Mouse (Mus musculus): Measurements from ENCODE around the gene Tspear.
"Not testable (repeated sequence)": the region's sequence is repeated elsewhere in the genome, so short reads cannot be mapped to it uniquely, and the experiment has no call there.

The Tspear gene

DNA sequence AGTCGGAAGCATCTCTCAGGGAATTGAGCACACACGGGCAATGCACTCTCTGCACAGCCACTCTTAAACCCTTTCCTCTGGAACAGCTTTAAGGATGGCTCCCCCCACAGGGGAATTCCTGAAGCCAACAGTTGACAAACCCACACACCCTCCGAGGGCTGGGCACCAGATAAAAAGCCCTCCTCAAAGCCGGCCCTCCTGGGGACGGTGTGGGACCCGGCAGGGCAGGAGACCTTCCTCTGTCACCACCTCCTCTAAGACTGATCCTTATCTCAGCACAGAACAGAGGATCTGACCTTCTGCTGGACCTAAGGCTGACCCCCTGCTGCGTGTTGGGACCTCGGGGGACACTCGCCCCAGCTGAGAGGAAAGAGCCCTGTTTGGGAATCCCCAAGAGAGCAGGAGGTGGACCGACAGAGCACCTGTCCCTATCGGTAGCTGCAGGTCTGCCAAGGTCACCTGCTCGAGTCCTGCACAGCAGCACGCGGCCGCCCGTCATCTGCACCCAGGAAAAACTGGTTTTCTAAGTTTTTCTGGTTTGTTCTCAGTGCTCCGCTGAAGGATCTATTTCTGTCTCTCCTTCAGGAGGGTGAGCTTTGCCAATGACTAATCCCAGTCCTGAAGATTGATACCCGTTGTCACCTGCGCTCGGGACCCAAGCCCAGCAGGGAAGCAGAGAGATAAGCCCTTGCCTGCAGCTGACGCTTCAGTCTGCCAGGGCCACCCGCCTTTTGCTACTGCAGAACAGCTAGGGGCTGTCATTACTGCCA, at the start of gene Tspear:
Gene Tspear (plus strand): TSS at position 675 of the 770 bp plus-strand sequence.
- no peak for DNase-seq (ENCODE audit: low read depth, low spot score)

DNA sequence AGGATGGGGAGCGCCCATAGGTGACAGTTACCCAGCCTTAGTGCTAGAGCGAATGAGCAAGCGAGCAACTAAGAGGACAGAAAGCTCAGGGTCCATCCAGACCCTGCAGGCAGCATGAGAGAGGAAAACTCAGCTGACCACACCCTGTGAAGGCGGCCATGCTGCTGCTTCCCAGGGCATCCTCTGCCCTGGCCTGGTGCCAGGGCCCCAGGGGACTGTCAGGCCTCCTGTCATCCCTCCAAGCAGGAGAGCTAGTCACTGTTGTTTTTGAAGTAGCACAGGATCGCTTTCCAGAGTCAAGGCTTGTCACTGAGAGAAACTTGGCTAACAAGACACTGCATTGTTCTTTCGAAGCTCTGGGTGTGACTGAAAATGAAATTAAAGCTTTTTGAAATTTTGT, 47.4 kb upstream of the Tspear start:
- DNase-seq (ENCODE audit: low read depth, low spot score), result no peak

DNA sequence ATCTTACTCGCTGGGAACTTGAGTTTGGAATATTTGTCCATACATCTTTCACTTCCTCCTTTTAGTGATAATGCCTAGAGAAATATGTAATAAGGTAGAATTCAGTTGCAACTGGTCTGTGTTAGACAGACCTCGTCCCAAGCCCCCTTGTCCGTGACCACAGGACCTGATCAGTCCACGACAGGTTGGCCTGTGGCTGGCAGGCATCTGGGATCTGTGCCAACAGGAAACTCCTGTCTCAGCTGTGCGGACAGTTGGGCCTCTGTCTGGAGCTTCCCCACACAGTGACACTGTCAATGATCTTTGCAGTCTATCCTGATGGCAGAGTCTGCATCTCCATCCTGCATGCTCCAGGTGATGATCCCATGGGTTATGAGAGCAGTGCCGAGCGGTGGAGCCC, 43.2 kb upstream of the Tspear start:
- DNase-seq (ENCODE audit: low read depth, low spot score), result no peak

DNA sequence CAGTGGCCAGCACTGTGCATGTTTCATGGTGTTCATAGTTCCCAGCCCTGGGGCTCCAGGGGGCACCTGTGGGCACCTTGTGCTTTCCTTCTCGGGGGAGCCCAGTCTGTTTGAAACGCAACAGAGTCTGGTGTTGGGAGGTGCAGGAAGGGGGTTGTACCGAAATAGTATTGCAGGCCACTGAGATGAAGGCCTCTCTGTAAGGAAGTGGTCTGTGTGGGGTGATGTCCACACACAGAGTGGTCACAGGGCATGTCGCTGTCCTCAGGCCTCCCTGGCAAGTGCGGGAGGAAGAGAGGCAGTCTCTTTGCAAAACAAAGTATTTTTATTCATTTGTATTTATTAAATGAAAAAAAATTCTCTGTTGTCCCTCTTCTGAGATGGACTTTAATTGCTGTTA, 40.8 kb upstream of the Tspear start:
- DNase-seq (ENCODE audit: low read depth, low spot score), result no peak

DNA sequence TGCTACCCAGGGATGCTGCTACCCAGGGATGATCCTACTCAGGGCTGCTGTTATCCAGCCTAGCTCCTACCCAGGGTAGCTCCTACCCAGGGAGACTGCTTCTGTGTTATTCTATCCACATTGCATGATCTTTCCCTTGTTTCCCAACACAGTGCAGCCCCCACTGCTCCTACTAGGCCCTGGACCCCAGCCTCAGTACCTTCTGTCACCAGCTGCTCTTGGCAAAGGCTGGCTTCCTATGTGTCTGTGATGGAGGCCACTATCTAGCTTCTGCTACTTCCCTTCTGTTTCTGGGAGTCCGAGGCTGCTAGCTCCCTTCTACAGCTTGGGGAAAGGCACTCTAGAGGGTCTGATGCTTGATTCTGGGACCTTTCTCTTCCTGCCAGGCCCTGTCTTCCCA, 38.9 kb upstream of the Tspear start:
- no peak for DNase-seq (ENCODE audit: low read depth, low spot score)

DNA sequence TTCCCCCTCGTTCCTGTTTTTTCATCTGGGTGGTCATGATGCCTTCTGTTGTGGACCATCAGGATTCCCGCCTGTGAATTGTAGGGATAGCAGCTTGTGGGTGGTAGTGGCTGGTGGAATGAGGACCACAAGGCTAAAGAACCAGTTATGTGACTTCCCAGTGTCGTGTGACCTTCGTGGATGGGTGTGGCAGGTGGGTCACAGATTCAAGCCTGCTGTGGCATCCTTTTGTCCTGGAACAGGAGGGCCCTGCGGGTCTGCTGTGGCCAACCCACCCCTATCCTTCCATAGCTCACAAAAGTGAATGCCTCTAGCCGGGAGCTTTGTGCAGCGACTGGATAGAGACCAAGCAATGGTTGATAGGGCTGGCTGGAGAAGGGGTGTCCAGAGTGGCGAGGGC, 38.5 kb upstream of the Tspear start:
- no peak for DNase-seq (ENCODE audit: low read depth, low spot score)

DNA sequence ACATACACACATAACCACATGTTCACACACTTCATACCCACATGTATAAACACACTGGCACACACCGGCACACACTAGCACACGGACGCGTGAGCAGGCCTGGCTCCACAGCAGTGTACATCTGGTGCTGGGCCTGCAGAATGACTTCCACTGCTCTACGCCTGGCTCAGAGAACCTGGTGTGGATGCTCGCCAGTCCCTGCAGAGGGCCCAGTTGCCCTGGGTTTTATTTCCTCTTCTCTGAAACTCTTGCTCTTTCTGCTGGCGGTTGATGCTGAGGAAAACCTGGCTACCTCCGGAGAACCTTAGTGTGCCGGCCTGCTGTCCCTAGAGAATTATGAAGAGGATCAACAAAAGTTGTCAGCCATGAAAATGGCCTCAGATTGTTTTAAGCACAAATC, 34.3 kb upstream of the Tspear start:
- no peak for DNase-seq (ENCODE audit: low read depth, low spot score)

DNA sequence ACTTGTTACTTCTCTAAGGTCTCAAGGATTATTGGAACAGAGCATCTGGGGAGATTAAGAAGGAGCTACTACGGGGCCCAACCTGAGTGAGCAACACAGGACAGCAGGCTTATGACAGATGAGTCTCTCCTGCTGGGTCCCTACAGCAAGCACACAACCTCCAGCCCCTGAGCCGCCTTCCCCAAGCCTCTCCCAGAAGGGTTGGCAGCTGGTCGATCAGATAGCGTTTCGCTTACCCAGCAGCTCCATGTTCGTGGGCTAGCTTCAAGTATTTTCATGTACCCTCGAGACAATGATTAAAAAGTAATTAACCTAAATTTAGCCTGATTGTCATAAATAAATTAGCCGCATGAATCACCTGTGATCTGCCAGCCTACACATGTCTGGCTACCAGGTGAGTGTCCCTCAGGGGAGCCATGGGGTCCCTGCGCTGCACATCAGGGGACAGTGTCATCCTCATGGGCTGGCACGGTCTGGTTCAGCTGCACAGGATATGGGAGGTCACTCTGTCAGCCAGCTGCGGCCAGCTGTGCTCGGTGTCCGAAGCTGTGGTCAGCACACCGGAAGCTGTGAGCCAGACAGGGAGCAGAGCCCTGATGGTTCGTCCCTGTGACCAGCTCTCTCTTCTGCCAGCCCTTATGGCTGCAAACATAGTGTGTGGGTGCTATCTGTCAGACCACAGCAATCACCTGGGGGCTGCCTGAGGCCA, 27.9 kb upstream of the Tspear start:
- DNase-seq (ENCODE audit: low read depth, low spot score), result no peak

DNA sequence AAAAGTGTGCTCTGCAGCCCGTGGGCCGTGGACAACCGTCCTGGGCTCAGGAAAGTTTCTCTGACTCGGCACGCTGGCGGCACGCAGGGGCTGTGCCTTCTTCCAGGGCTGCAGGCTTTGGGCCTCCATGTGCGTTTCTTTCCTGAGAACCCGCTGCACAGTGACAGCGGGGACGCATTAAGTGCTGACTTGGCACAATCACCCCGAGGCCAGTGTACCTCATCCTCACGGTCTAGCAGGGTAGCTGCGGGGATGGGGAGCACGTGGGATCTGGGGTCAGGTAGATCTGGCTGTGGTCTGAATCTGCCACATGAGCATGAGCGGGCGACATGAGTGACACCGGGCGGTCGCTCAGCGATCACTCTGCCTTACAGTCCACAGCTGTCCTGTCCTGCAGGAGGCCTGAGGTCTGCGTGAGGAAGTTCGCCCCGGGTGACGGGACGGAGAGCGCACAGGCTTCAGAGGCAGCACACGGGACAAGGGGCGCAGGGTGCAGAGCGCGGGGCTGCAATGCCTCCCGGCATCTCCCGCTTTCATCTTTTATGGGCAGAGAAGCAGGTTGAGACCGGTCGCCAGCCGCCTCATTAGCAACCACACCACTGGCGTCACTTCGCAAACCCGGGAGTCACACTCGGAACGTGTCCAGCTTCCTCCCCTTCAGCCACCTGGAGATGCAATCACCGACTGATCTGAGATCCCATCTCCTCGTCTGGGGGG, 22.3 kb upstream of the Tspear start:
- no peak for DNase-seq (ENCODE audit: low read depth, low spot score)

DNA sequence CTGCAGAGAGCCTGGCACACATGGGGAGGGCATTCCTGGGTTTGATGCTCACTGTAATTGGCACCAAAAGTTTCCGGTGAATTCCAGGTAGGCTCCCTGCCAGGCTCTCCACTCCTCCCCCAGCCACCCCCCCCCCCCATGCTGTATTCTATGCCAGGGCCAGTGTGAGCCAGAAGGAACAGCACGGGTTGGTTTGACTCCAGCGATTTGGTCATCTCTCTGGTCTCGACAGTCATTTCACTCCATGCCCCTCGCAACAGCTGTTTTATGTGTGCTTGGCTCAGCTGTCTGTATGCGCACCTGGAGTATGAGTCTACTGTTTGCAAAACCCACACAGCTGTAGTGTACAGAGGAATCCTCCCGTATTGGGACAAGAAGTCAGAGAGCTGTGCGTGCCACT, 20.0 kb upstream of the Tspear start:
- no peak for DNase-seq (ENCODE audit: low read depth, low spot score)

DNA sequence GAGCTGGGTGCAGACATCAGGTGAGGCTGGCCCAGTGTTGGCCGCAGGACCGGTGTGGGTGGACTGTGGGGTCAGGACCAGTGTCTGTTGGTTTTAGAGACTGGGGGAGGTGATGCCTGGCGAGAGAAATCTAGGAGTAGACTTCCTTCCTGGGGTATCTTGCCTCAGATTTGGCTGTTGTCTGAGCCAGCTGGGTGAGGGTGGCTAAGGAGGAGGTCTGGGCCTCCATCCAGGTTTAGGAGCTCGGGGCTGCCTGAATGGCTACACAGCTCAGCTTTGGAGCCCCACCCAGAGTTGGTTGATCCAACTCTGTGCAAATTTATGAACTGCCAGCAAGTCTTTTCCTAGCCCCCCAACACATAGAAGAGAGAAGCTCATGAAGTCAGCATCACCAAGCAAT, 19.0 kb upstream of the Tspear start:
- DNase-seq (ENCODE audit: low read depth, low spot score), result no peak

DNA sequence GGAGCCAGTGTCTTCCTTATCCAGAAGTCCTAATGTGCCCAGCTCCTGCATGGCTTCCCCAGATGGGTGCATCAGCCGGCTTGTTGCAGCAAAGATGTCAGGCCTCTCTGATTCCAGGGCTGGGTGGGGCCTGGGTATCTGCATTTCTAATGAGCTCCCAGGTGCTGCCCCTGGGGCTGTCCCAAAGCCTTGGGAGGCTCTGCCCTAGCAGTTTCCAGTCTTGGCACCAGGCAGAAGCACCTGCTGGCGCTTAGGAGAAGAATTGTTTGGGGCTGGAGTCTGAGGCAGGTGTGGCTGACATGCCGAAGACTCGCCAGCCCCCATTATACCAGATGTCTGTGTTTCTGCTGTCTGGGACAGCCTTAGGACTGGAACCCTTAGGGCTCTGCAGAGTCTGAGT, 15.7 kb upstream of the Tspear start:
- no peak for DNase-seq (ENCODE audit: low read depth, low spot score)

DNA sequence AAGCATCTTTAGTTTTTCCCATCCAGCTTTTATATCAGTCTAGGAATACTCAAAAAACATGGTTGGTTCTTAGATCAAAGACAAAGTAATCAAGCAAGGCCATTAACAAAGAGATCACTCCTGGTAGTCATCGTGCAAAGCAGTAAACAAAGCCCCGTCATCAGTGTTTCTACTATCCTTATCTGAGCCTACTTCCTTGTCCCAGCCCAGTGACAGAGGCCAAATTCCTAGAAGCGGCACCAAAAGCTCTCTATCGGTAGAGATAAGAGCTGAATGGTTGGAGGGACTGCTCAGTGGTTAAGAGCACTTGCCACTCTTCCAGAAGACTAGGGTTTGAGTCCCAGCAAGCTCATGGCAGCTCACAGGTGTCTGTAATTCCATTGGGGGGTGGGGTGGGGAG, 14.8 kb upstream of the Tspear start:
- DNase-seq (ENCODE audit: low read depth, low spot score), result no peak

DNA sequence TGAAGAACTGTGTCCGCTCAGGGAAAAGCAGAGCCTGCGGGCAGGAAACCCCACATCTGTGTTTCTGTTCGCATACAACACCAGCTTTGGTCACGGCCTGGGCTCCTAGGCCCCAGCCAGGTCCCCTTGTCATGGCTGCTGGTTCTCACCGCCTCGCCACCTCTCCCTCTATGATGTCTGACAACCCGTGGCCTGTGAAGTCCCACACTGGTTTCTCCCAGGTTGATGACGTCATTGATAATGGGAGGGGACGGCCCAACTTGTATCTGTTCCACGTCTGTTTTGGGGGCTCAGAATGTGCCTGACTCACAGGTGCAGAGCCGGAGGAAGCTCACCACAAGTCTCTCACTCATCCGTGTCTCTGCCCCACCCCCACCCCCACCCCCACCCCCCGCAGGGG, 12.6 kb upstream of the Tspear start:
- DNase-seq (ENCODE audit: low read depth, low spot score), result no peak

DNA sequence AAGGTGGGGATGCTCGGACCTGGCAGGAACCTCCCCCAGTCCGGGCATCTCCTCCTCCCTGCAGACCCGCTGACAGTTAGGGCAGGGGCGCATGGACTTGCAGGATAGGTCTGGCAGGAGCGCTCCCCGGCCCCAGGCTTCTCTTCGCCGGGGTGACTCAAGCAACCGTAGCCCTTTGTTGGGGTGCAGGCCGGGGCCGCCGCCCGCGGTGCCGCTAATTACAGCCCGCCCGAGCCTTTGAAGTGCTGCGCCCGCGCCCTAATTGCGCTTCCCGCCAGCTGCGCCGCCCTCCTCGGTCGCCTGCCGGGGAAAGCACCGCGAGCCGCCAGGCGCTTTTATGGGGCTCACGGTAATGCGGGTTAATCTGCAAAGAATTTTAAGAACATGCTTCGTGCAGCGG, 8.8 kb upstream of the Tspear start:
- no peak for DNase-seq (ENCODE audit: low read depth, low spot score)

DNA sequence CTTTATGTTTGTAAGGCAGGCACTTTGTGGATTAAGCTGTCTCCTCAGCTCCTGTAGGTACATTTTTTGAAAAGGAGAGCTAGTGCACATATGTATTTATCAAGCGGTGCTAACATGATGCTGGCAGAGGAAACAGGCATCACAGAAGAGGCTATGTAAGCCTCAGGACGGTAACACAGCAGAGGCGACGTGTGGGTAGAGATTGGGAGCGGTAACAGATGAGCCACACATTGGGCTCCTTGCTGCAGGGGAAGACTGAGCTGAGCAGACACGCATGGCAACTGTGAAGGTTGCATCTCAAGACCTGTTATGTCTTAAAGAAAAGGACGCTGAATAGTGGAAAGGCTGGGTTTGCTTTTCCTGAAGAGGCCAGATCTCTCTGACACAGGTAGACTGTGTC, 3.4 kb upstream of the Tspear start:
- no peak for DNase-seq (ENCODE audit: low read depth, low spot score)

DNA sequence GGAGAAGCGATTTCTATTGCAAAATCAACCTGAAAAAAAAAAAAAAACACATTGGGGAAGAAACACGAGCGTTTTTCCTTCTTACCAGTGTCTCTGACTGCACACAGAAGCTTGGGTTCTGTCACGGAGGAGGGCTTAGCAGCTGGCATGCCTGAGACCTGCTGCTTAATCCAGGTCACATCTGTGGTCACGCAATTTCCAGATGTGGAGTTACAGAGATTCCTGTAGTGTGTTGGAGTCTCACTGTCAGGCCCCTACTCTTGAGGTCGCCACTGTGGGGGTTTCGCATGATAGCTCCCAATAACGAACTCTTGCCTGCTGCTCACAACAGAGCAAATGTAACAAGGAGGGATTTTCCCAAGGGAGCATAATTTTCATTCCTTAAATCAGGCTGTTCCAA, 2.2 kb upstream of the Tspear start:
- no peak for DNase-seq (ENCODE audit: low read depth, low spot score)

DNA sequence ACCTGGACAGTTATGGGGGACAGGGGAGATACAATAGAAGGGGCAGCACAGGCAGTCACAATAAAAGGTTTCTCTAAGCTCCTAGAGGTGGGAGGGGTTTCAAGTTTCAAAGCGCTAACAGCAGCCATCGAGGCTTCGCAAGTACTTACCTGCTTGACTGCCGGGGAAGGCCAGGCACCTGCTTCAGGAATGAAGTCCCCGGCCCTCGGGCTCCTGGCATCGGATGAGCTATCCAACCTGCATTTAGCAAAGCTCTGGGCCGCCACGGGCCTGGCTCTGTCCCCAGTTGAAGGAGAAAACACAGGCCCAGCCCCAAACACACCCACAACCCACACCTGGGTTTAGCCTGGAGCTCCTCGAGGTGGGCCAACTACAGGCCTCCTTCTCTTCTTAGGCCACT, 652 bp downstream of the Tspear start:
- no peak for DNase-seq (ENCODE audit: low read depth, low spot score)

DNA sequence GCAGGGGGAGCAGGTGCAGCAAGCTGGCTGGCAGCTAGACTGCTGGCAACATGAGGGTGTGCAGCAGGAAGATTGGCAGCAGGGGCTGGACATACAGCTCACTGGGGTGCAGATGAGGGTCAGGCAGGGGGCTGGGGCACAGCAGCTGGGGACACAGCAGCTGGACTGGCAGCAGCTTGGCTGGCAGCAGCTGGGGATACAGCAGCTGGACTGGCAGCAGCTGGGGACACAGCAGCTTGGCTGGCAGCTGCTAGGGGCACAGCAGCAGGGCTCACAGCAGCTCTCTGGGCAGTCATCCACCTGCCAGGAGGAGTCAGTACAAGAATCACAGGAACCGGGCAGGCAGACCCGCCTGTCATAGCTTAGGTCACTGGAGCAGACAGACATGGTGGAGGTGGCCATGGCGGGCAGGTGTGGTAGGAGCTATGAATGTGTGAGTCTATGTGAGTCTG, 4.0 kb downstream of the Tspear start, which contains the start of gene Gm19402:
Gene Gm19402 (minus strand): TSS at position 402 of the 452 bp plus-strand sequence.
- DNase-seq (ENCODE audit: low read depth, low spot score), result not testable (repeated sequence)

DNA sequence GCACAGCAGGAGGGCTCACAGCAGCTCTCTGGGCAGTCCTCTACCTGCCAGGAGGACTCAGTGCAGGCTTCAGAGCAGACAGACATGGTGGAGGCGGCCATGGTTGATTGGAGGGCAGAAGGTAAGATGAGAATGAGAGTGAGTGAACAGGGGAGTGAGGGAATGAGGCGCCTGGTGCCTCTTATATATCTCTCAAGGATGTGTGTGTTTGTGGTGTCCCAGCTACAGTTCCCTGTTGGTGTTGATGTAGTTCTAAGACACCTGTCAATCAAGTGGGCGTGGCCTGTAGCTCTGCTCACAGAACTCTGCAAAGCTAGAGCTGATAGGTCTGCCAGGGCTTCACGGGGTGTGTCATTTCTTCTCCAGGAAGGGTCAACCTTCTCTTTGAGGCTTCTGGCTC, 10.8 kb downstream of the Tspear start, which contains the start of gene Gm9508:
Gene Gm9508 (minus strand): TSS at position 101 of the 400 bp plus-strand sequence.
- DNase-seq (ENCODE audit: low read depth, low spot score), result no peak

DNA sequence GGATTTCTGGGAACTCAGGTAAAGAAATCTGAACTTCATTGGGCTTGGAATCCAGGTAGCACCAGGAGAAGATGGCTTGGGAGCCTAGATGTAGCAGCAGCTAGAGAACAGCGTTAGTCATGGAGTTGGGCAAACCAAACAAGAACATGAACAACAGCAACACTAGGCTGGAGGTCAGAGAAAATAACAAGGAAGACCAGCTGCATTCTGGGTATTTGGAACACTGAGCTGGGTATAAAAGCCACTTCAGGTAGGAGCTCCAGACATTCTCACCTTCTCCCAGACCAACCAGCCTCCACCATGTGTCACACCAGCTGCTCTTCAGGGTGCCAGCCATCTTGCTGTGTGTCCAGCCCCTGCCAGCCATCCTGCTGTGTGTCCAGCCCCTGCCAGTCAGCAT, 20.0 kb downstream of the Tspear start, which contains the start of gene Gm10272:
Gene Gm10272 (plus strand): TSS at position 301 of the 400 bp plus-strand sequence.
- DNase-seq (ENCODE audit: low read depth, low spot score), result no peak

DNA sequence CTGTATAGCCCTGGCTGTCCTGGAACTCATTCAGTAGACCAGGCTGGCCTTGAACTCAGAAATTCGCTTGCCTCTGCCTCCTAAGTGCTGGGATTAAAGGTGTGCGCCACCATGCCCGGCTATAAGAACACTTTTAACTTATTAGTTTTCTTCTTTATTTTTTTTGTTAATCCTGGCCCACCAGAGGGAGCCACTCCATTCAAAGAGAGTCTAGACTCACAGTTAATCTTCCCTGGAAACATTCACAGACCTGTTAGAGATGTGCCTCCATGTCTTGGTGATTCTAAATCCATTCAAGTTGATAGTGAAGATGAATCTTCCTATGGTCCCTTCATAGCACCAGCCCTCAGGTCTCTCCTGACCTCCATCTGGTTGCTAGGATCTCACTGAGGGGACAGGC, 23.5 kb downstream of the Tspear start:
- no peak for DNase-seq (ENCODE audit: low read depth, low spot score)
